Mouse (Mus musculus): ENCODE results near the gene Casd1.

- TF ChIP-seq POLR2A (IDR thresholded peaks at IDR 0.05; ENCODE audit: low read depth, low read length) (no peak), ZNF384 (IDR thresholded peaks at IDR 0.05; ENCODE audit: low read depth, low read length) (no peak), MAX (IDR thresholded peaks at IDR 0.05; ENCODE audit: low read length) (no peak)
Measured at GRCm38 (mm10) chr6:4561621-4562020, 39.0 kb upstream of the Casd1 start.
